Mouse (Mus musculus) embryonic facial prominence, embryonic 12.5 days (tissue): Measurements from ENCODE around the gene Zfp420. TPM values are rescaled to one million over a fixed set of nuclear protein-coding genes. Genes with fewer than 3 reads are reported as not detected.

Experiments
- ATAC-seq: fragments of 200-750 bp; cut with Nextera tagmentation; 2 replicates; pipeline ENCODE4 v1.8.0; 2017; ENCODE audit not compliant: insufficient number of reproducible peaks, insufficient read depth, low FRiP score, low TSS enrichment
- H3K27ac ChIP-seq: fragments of 300-500 bp; sonication (generic); 2 replicates; pipeline ENCODE4 v1.5.1; 2016; ENCODE audit warnings: mild to moderate bottlenecking
- H3K27me3 ChIP-seq: fragments of 300-500 bp; sonication (generic); 2 replicates; pipeline ENCODE4 v1.6.1; 2016; ENCODE audit warnings: mild to moderate bottlenecking, moderate library complexity
- H3K36me3 ChIP-seq: fragments of 300-500 bp; sonication (generic); 2 replicates; pipeline ENCODE4 v1.6.1; 2016; ENCODE audit warnings: mild to moderate bottlenecking
- H3K4me1 ChIP-seq: fragments of 300-500 bp; sonication (generic); 2 replicates; pipeline ENCODE4 v1.6.1; 2016
- H3K4me2 ChIP-seq: fragments of 300-500 bp; sonication (generic); replicated peaks from 2 replicates; pipeline ENCODE4 v1.6.1; 2016; ENCODE audit warnings: mild to moderate bottlenecking, moderate library complexity
- H3K4me3 ChIP-seq: fragments of 300-500 bp; sonication (generic); 2 replicates; pipeline ENCODE4 v1.5.1; 2016; ENCODE audit warnings: mild to moderate bottlenecking
- H3K9ac ChIP-seq: fragments of 300-500 bp; sonication (generic); 2 replicates; pipeline ENCODE4 v1.6.1; 2016; ENCODE audit warnings: mild to moderate bottlenecking, moderate library complexity
- H3K9me3 ChIP-seq: fragments of 300-500 bp; sonication (generic); 2 replicates; pipeline ENCODE4 v1.6.1; 2016; ENCODE audit warnings: mild to moderate bottlenecking, moderate library complexity
- WGBS: fragments of 180-500 bp; shearing (Covaris S2); methylation state at CpG from one replicate; pipeline ENCODE4 v1.1.7; 2016; 5-methylcytosine and 5-hydroxymethylcytosine counted together
- polyA plus RNA-seq: library from polyadenylated mRNA; unstranded; fragments of >200 nt; fragmentation: Nextera tagmentation; extraction: Ambion mirVana; gene quantifications from 2 replicates; pipeline ENCODE4 v1.2.1, GENCODE M21; 2016

The Zfp420 gene
- polyA plus RNA-seq = 10.3 and 11.5 TPM in 2 replicates

DNA sequence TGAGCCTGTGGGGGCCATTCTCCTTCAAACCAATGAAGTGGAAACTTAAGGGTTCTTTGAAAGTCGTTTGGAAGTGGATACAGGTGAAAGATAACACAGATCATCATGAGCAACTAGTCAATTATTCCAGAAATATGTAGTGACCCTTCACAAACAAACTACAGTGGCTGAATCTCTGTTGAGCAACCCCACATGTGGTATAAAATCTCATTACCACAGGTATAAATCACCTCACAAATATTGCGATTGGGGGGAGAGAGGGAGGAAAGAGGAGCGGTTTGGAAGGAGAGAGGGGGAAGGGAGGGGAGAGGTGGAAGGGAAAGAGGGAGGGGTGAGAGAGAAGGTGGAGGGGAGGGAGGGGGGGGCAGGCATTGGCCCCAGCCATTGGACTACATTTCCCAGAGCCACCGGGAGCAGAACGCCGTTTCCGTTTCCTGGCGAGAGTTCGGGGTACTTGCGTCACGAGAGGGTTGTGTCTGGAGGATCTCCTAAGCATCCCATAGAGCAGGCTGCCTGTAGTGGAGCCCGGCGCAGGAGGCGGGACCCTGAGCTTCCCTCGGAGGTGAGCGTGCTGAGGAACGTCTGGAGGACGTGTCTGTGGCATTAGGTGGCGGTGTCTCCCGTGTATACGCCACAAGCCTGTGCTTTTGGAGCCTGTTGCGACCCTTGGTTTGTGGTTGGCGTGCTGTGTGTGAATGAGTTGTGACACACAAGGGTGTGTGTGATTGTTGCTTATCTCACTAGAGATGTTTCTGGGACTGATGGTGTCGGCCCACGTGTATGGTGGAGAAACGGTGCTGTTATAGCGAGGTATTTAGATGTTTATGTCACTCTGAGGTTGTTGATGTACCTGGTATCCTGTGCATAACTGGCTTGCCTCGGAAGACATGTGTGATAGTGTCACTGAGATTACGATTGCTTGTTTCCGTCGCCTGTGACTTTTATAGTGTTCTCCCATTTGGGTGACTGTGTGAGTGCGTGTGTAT, at the start of gene Zfp420:
Gene Zfp420 (plus strand): TSS at position 448 of the 986 bp plus-strand sequence.
- Histone ChIP-seq H3K36me3 (peaks cover 6% of the 10 kb centered on the region; the same call in 1 of the 2 replicates), H3K9me3 (no peaks in the 10 kb centered on the region), H3K27me3 (no peaks in the 10 kb centered on the region), H3K27ac (no peak within 1 kb of the TSS), H3K4me1 (peaks cover 8% of the 10 kb centered on the region), H3K4me2 (peak within 1 kb of the TSS; percentile 67), H3K9ac (peak within 1 kb of the TSS; percentile 57), H3K4me3 (peak within 1 kb of the TSS; percentile 52)
- ATAC-seq = peak; percentile 96
- 6% methylated on average over 32 of the region's 32 CpGs for WGBS

DNA sequence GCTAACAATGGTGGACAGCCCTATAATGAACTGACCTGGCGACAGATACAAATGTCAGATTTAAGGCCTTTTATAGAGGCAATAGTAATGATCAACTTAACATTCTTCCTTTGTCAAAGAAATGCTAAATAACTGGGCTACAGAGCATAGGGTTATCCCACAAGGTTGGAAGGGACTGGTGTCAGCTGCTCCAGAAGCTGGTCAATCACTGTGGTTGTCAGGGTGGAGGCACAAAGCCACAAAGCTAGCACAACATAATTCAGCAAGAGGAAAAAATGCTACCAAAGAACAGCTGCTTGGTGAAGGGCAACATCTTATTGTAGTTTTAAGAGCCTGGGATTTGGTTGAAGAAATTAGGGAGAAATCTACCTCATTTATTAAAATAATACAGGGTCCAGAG, 47.5 kb upstream of the Zfp420 start:
- Histone ChIP-seq H3K4me1 (peaks cover 16% of the 10 kb centered on the region), H3K4me3 (no peak overlapping the region), H3K27ac (no peak overlapping the region), H3K9me3 (no peaks in the 10 kb centered on the region), H3K36me3 (no peaks in the 10 kb centered on the region), H3K27me3 (no peaks in the 10 kb centered on the region), H3K4me2 (no peak overlapping the region), H3K9ac (no peak overlapping the region)
- no peak for ATAC-seq
- WGBS = 95% methylated on average over 1 of the region's 1 CpGs

DNA sequence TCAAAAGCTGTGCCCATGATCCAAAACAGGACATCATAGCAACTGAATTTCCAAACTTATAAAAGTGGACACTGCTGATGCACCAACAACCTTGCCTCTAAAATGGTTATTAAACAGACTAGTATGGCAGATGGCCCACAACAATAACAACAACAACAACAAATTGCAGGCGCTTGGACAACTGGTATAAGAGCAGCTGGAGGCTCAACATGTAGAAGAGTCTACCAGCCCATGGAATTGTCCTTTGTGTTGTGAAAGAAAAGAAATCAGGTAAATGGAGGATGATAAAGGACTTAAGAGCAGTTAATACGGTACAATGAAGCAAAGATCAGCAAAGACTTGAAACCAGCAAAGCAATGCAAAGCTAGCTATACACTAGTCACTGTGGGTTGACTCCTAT, 45.4 kb upstream of the Zfp420 start:
- Histone ChIP-seq H3K9me3 (no peaks in the 10 kb centered on the region), H3K27me3 (no peaks in the 10 kb centered on the region), H3K4me1 (peaks cover 27% of the 10 kb centered on the region), H3K4me3 (peak overlapping the region; percentile 72; the same call in 1 of the 2 replicates), H3K9ac (no peak overlapping the region), H3K36me3 (0 out of 2 replicates have a peak, but pooled peaks cover 5% of the 10 kb centered on the region), H3K4me2 (peak overlapping the region; percentile 78; the same call in 1 of the 2 replicates), H3K27ac (no peak overlapping the region)
- no peak for ATAC-seq
- WGBS = 85% methylated on average over 2 of the region's 2 CpGs

DNA sequence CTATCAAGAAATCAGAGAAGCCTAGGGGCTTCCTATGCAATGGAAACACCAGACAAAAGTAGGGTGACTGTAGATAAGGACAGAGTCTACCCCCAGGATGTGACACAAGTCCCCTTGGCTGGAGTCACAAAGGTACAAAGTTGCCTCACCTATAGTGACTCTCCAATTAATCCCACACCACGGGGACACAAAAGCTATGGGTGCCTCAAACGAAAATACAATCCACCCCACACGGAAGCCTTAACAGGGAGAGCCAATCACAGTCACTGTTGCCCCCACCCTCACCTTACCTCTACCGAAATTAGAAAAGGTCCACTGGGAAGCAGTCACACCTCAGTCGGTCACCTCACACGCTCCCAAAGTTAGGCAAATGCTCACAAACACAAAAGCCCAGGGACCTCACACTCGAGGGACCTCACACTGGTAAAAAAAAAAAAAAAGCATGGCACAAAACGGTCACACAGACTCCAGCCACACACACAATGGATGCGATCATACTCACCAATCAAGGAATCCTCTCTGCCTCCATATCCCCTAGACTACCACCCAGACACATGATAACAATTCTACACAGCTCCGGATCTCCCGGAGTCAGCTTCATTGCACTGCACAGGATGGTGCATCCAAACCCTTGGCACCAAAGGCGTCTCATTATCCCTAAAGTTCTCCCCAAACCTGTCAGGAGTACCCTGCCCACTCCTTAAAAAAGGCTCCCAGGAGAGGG, 44.6 kb upstream of the Zfp420 start:
- H3K9me3 ChIP-seq = no peaks in the 10 kb centered on the region
- 3% methylated on average over 12 of the region's 12 CpGs for WGBS
- H3K9ac ChIP-seq = peak overlapping the region; percentile 70
- ATAC-seq = peak; percentile 48
- peaks cover 28% of the 10 kb centered on the region for H3K4me1 ChIP-seq
- 0 out of 2 replicates have a peak overlapping the region, but pooled peaks have one; percentile 57 for H3K27ac ChIP-seq
- H3K27me3 ChIP-seq = no peaks in the 10 kb centered on the region
- peak overlapping the region; percentile 78 for H3K4me2 ChIP-seq
- H3K4me3 ChIP-seq = peak overlapping the region; percentile 72
- 0 out of 2 replicates have a peak, but pooled peaks cover 5% of the 10 kb centered on the region for H3K36me3 ChIP-seq

DNA sequence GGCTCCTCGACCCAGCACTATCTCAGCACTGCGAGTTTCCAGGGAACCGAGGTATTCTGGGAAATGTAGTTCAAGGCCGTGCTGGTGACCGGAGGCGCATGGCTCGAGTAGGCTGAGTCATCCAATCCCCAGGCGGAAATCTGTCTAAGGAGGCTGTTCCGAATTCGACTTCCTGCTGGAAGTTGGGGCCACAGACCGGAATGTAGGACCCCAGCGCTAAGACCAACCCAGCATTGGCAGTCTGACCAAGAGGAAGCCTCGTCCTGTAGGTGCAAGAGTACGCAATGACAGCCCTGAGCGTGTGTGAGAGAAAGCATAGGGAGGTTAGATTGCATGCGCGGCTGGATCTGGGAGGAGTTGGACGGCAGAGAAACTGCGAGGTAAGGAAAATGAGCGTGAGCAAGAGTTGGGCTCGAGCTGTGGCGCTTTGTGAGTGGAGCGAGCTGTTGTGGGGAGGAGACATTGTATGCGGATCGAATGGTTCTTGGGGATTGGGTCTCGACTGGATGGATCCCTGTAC, 43.8 kb upstream of the Zfp420 start, which contains the start of gene Zfp790:
Gene Zfp790 (plus strand): TSS at position 205 of the 520 bp plus-strand sequence.
- Histone ChIP-seq H3K27me3 (no peaks in the 10 kb centered on the region), H3K36me3 (0 out of 2 replicates have a peak, but pooled peaks cover 5% of the 10 kb centered on the region), H3K4me1 (peaks cover 28% of the 10 kb centered on the region), H3K9me3 (no peaks in the 10 kb centered on the region), H3K4me3 (peak within 1 kb of the TSS; percentile 72), H3K4me2 (peak within 1 kb of the TSS; percentile 78), H3K27ac (peak within 1 kb of the TSS; percentile 91), H3K9ac (peak within 1 kb of the TSS; percentile 70)
- ATAC-seq = peak; percentile 95
- under 1% methylated on average over 26 of the region's 26 CpGs for WGBS

DNA sequence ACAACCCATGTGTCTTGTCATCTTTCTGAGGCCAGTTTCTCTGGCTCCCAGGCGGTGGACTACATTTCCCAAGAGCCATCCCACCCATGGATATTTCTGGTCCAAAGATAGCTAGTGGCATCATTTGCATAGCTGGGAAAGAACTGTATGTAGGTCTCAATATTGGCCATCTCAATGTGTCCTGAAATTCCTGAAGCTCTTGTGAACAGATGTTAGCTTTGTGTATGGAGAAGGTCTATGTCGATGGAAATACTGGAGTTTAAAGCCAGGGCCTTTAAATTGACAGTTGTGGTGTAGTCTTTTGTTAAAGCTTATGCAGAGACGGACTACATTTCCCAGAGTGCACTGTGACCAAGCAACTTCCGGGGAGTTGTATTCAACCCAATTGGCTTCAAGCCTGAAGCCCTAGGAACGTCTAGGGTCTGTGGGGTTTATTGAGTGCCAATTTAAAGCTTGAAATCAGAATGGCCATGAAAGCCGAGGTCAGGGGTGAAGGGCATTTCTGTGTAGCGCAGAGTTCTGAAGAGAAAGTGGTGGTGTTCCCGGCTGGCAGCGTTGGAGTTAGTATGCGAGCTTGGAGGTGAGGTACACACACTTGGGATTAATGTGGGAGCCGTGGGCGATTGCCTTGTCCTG, 41.0 kb upstream of the Zfp420 start:
- WGBS = 5% methylated on average over 12 of the region's 12 CpGs
- H3K9ac ChIP-seq = peak overlapping the region; percentile 51
- H3K4me1 ChIP-seq = peaks cover 28% of the 10 kb centered on the region
- H3K4me3 ChIP-seq = peak overlapping the region; percentile 45
- ATAC-seq = peak; percentile 45; the same call in 1 of the 2 replicates
- H3K9me3 ChIP-seq = no peaks in the 10 kb centered on the region
- peak overlapping the region; percentile 65 for H3K4me2 ChIP-seq
- H3K27me3 ChIP-seq = no peaks in the 10 kb centered on the region
- H3K36me3 ChIP-seq = peaks cover 26% of the 10 kb centered on the region
- H3K27ac ChIP-seq = peak overlapping the region; percentile 30; the same call in 1 of the 2 replicates

DNA sequence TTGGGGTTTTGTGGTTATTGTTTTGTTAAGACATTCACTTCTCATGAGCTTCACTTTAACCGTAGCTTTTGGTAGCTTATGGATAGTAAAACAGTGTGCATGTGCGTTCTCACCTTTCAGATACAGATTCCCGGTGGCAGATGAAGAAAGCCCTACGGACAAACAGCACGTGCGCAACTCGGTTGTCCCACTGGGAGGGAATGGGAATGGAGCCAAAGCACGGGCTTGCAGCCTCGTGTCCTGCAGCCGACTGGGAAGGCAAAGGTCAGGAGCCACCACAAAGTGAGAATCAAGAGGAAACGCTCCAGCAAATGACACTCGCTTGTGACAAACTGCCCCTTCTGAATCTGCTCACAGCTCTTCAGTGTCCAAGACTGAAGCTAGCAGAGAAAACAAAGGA, 31.8 kb upstream of the Zfp420 start:
- no peak overlapping the region for H3K4me3 ChIP-seq
- no peak overlapping the region for H3K9ac ChIP-seq
- no peaks in the 10 kb centered on the region for H3K27me3 ChIP-seq
- peaks cover 74% of the 10 kb centered on the region for H3K36me3 ChIP-seq
- no peak overlapping the region for H3K4me2 ChIP-seq
- WGBS = 96% methylated on average over 12 of the region's 12 CpGs
- no peaks in the 10 kb centered on the region for H3K4me1 ChIP-seq
- no peak overlapping the region for H3K27ac ChIP-seq
- no peaks in the 10 kb centered on the region for H3K9me3 ChIP-seq
- ATAC-seq = no peak

DNA sequence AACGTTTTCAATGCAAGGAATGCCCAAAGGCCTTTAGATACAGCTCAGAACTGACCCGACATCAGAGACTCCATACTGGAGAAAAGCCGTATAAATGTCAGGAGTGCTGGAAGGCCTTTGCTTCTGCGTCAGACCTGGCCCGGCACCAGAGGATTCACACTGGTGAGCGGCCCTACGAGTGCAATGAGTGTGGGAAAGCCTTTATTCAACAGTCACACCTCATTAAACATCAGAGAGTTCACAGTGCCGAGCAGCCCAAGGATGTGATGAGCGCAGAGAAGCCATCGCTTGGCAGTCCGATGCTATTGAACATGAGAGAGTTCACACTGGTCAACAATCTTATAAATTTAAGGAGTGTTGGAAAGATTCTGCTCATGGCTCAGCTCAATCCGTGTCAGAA, 30.0 kb upstream of the Zfp420 start:
- no peak overlapping the region for H3K9ac ChIP-seq
- H3K36me3 ChIP-seq = peaks cover 63% of the 10 kb centered on the region
- H3K4me2 ChIP-seq = no peak overlapping the region
- H3K27me3 ChIP-seq = no peaks in the 10 kb centered on the region
- H3K9me3 ChIP-seq = no peaks in the 10 kb centered on the region
- H3K4me1 ChIP-seq = no peaks in the 10 kb centered on the region
- 95% methylated on average over 12 of the region's 12 CpGs for WGBS
- no peak overlapping the region for H3K4me3 ChIP-seq
- ATAC-seq = no peak
- H3K27ac ChIP-seq = no peak overlapping the region

DNA sequence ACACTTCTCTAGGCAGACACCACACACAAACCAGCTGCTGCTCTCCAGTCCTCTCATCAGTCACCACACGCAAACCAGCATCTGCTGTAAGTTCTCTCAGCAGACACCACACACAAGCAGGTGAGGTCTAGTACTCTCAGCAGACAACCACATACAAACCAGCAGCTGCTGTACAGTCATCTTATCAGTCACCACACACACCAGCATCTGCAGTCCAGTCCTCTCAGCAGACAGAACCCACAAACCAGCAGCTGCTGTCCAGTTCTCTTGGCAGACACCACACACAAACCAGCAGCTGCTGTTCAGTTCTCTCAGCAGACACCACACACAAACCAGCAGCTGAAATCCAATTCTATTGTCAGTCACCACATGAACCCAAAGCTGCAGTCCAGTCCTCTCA, 23.0 kb upstream of the Zfp420 start:
- Histone ChIP-seq H3K4me2 (no peak overlapping the region), H3K9ac (no peak overlapping the region), H3K27me3 (no peaks in the 10 kb centered on the region), H3K9me3 (no peaks in the 10 kb centered on the region), H3K4me3 (no peak overlapping the region), H3K27ac (no peak overlapping the region), H3K36me3 (peaks cover 12% of the 10 kb centered on the region; the same call in 1 of the 2 replicates), H3K4me1 (no peaks in the 10 kb centered on the region)
- 79% methylated on average over 1 of the region's 1 CpGs for WGBS
- no peak for ATAC-seq

DNA sequence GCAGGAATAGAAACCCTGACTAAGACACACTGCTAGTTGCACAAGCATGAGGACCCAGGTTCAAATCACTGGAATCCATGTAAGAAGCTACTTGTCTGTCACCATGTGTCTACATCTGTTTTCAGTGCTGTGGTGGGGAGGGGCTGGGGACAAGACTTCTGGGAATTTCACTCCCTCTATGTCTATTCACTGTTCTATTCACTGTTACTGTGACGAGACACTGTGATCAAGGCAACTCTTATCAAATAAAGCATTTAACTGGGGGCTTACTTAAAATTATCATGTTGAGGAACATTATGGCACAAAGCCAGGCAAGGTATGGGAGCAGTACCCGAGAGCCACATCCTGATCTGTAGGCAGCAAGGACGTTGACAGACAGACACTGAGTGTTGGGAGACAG, 20.5 kb upstream of the Zfp420 start:
- Histone ChIP-seq H3K27ac (no peak overlapping the region), H3K4me1 (no peaks in the 10 kb centered on the region), H3K36me3 (peaks cover 14% of the 10 kb centered on the region; the same call in 1 of the 2 replicates), H3K27me3 (no peaks in the 10 kb centered on the region), H3K4me2 (no peak overlapping the region), H3K9me3 (no peaks in the 10 kb centered on the region), H3K4me3 (no peak overlapping the region), H3K9ac (no peak overlapping the region)
- ATAC-seq = no peak
- 81% methylated on average over 3 of the region's 3 CpGs for WGBS

DNA sequence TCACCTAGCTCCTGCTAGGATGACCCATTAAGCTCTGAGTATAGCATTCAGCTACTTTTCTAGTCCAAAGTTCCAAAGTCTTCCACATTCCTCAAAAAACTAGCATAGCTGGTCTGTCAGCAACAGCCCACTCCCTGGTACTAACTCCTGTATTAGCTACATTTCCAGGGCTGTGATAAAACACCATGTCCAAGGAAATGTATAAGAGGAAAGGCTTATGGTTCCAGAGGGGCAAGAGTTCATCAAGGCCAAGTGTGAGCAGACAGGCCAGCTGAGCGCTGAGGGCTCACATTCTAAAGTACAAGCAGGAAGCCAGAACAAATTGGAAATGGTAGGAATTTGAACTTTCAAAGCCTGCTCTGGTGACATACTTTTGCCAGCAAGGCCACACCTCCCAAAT, 17.7 kb upstream of the Zfp420 start:
- 88% methylated on average over 1 of the region's 1 CpGs for WGBS

More for the DNA sequence above, 17.7 kb upstream of the Zfp420 start:
- Histone ChIP-seq H3K9ac (no peak overlapping the region), H3K27ac (no peak overlapping the region), H3K9me3 (no peaks in the 10 kb centered on the region), H3K4me2 (no peak overlapping the region), H3K36me3 (peaks cover 29% of the 10 kb centered on the region), H3K4me3 (no peak overlapping the region), H3K4me1 (no peaks in the 10 kb centered on the region), H3K27me3 (no peaks in the 10 kb centered on the region)
- no peak for ATAC-seq
